Mouse (Mus musculus) erythroblast, embryonic 14.5 days (primary cell): ENCODE results near the gene Coro1a.

Experiments
- GATA1 ChIP-seq: IDR thresholded peaks from 2 replicates; pipeline ENCODE4 v1.6.1; 2012; ENCODE audit warnings: low read length, inconsistent platforms, mixed read lengths
- TAL1 ChIP-seq: IDR thresholded peaks from 3 replicates; pipeline ENCODE4 v1.6.1; 2012; ENCODE audit warnings: low read length, inconsistent platforms, mixed read lengths

- TF ChIP-seq TAL1: no peak
- no peak for TF ChIP-seq GATA1
Measured at GRCm38 (mm10) chr7:126672111-126672510, 35.5 kb downstream of the Coro1a start.
